Mouse (Mus musculus): ENCODE measurements around the gene Cep89. TPM values are rescaled to one million over a fixed set of nuclear protein-coding genes. Genes with fewer than 3 reads are reported as not detected.

Gene Cep89
- polyA plus RNA-seq, 1 experiment from 2014 or later: 46.6 TPM

- Histone ChIP-seq H3K36me3 (ENCODE audit: control insufficient read depth, insufficient read depth, low read length) (no peaks in the 10 kb centered on the region), H3K4me2 (replicated peaks; ENCODE audit: low read depth, low read length) (no peak overlapping the region), H3K4me3 (ENCODE audit: low read depth, low read length) (no peak overlapping the region), H3K9ac (replicated peaks; ENCODE audit: low read depth, low read length) (no peak overlapping the region), H3K27ac (ENCODE audit: low read length) (no peak overlapping the region), H3K27me3 (ENCODE audit: control insufficient read depth, insufficient read depth, low read length) (no peaks in the 10 kb centered on the region), H3K9me3 (ENCODE audit: control insufficient read depth, low read depth, low read length) (no peaks in the 10 kb centered on the region), H3K4me1 (ENCODE audit: control insufficient read depth, insufficient read depth, low read length) (no peaks in the 10 kb centered on the region)
- ATAC-seq (ENCODE audit: insufficient number of reproducible peaks, insufficient read depth, low FRiP score, low read depth): no peak
- 45% methylated on average over 5 of the region's 5 CpGs for WGBS
Observed at GRCm38 (mm10) chr7:35362253-35362652, 34.6 kb upstream of the Cep89 start.

GRCm38 (mm10) chr7:35362868-35363267, 34.0 kb upstream of the Cep89 start:
- Histone ChIP-seq H3K9me3 (ENCODE audit: control insufficient read depth, low read depth, low read length) (no peaks in the 10 kb centered on the region), H3K9ac (replicated peaks; ENCODE audit: low read depth, low read length) (no peak overlapping the region), H3K4me1 (ENCODE audit: control insufficient read depth, insufficient read depth, low read length) (no peaks in the 10 kb centered on the region), H3K4me3 (ENCODE audit: low read depth, low read length) (no peak overlapping the region), H3K27me3 (ENCODE audit: control insufficient read depth, insufficient read depth, low read length) (no peaks in the 10 kb centered on the region), H3K27ac (ENCODE audit: low read length) (no peak overlapping the region), H3K36me3 (ENCODE audit: control insufficient read depth, insufficient read depth, low read length) (no peaks in the 10 kb centered on the region), H3K4me2 (replicated peaks; ENCODE audit: low read depth, low read length) (no peak overlapping the region)
- peak; percentile 33; the same call in 1 of the 2 replicates for ATAC-seq (ENCODE audit: insufficient number of reproducible peaks, insufficient read depth, low FRiP score, low read depth)
- WGBS: 52% methylated on average over 5 of the region's 5 CpGs

DNA sequence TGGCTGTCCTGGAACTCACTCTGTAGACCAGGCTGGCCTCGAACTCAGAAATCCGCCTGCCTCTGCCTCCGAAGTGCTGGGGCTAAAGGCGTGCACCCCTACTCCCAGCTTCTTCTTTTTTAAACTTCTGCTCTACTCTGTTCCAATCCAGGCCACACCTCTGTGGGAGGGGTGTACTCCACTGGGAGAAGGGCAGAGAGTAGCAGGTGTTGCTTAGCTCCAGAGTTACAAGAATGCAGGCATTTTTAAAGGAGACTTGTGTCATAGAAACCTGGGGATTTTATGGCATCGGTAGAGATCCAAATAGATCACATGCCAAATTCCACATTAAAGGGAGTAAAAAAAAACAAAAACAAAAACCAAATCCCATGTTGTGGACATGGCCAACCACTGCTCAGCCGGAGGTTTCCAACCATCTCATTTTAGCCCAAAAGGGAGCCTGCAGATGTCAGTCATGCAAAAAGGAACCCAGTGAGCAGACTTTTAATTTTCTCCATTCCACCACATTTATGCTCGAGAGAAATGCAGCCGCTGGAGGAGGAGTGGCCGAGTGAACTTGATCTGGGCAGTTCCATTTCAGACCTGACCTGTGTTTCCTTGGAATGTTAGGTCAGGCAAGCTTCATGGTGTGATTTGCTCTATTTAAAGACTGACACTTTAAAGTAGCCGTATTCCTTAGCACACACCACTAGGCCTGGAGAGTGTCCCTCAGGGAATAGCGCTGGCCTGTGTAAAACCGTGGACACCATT, 31.5 kb upstream of the Cep89 start:
- Histone ChIP-seq H3K9ac (replicated peaks; ENCODE audit: low read depth, low read length) (no peak overlapping the region), H3K27me3 (ENCODE audit: control insufficient read depth, insufficient read depth, low read length) (no peaks in the 10 kb centered on the region), H3K9me3 (ENCODE audit: control insufficient read depth, low read depth, low read length) (no peaks in the 10 kb centered on the region), H3K4me3 (ENCODE audit: low read depth, low read length) (no peak overlapping the region), H3K27ac (ENCODE audit: low read length) (no peak overlapping the region), H3K4me1 (ENCODE audit: control insufficient read depth, insufficient read depth, low read length) (no peaks in the 10 kb centered on the region), H3K4me2 (replicated peaks; ENCODE audit: low read depth, low read length) (no peak overlapping the region), H3K36me3 (ENCODE audit: control insufficient read depth, insufficient read depth, low read length) (no peaks in the 10 kb centered on the region)
- no peak for ATAC-seq (ENCODE audit: insufficient number of reproducible peaks, insufficient read depth, low FRiP score, low read depth)
- WGBS: 71% methylated on average over 12 of the region's 12 CpGs

- H3K9ac ChIP-seq (replicated peaks; ENCODE audit: low read depth, low read length): no peak overlapping the region
- H3K9me3 ChIP-seq (ENCODE audit: control insufficient read depth, low read depth, low read length): no peaks in the 10 kb centered on the region
- no peaks in the 10 kb centered on the region; the same call in 1 of the 2 replicates for H3K4me1 ChIP-seq (ENCODE audit: control insufficient read depth, insufficient read depth, low read length)
- no peak overlapping the region for H3K4me2 ChIP-seq (replicated peaks; ENCODE audit: low read depth, low read length)
- no peaks in the 10 kb centered on the region for H3K36me3 ChIP-seq (ENCODE audit: control insufficient read depth, insufficient read depth, low read length)
- H3K4me3 ChIP-seq (ENCODE audit: low read depth, low read length): no peak overlapping the region
- WGBS: 64% methylated on average over 14 of the region's 14 CpGs
- H3K27ac ChIP-seq (ENCODE audit: low read length): peak overlapping the region; percentile 39; the same call in 1 of the 2 replicates
- no peak for ATAC-seq (ENCODE audit: insufficient number of reproducible peaks, insufficient read depth, low FRiP score, low read depth)
- H3K27me3 ChIP-seq (ENCODE audit: control insufficient read depth, insufficient read depth, low read length): no peaks in the 10 kb centered on the region
Observed at GRCm38 (mm10) chr7:35371096-35371495, 25.7 kb upstream of the Cep89 start.

- ATAC-seq (ENCODE audit: insufficient number of reproducible peaks, insufficient read depth, low FRiP score, low read depth): peak; percentile 87
- no peaks in the 10 kb centered on the region for H3K9me3 ChIP-seq (ENCODE audit: control insufficient read depth, low read depth, low read length)
- no peaks in the 10 kb centered on the region for H3K36me3 ChIP-seq (ENCODE audit: control insufficient read depth, insufficient read depth, low read length)
- no peak overlapping the region for H3K4me3 ChIP-seq (ENCODE audit: low read depth, low read length)
- H3K27ac ChIP-seq (ENCODE audit: low read length): peak overlapping the region; percentile 69; the same call in 1 of the 2 replicates
- no peaks in the 10 kb centered on the region for H3K27me3 ChIP-seq (ENCODE audit: control insufficient read depth, insufficient read depth, low read length)
- 66% methylated on average over 14 of the region's 14 CpGs for WGBS
- H3K4me1 ChIP-seq (ENCODE audit: control insufficient read depth, insufficient read depth, low read length): no peaks in the 10 kb centered on the region; the same call in 1 of the 2 replicates
- no peak overlapping the region for H3K4me2 ChIP-seq (replicated peaks; ENCODE audit: low read depth, low read length)
- no peak overlapping the region for H3K9ac ChIP-seq (replicated peaks; ENCODE audit: low read depth, low read length)
Observed at GRCm38 (mm10) chr7:35372483-35373017, 24.3 kb upstream of the Cep89 start.

DNA sequence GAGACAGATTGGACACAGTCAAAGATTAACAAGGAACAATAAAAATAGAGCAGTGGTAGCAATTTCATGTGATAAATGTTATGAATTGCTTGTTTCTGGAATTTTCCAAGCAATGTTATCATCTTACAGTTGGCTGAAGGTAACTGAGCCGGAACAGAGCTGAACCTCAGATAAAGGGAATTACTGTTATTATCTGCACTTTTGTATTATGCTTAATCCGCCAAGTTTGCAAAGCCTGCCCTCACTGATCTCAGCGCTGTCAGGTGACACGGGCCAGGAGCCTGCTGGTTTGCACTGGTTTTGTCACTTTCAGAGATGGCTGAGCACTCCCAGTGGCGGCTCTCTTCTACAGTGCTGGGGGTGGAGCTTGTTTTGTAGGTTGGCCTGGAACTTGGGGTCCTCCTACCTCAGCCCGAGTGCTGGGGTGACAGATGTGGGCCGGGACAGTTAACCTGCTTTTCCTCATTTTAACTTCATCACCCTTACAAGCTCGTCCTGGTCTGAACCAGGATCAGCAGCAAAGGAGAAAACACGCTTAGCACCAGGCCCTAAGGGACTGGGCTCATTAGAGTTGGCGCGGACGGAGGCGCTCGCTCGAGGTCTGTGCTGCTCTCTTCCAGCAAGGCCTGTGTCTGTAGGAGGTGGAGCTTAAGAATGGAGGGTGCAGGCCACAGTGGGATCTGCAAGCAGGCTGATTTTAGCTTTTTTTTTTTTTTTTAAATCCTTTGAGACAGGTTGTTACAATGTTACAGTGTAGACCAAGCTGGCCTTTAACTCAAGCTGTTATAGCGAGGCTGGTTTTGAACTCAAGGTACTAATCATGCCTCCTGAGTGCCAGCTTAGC, 23.5 kb upstream of the Cep89 start:
- Histone ChIP-seq H3K4me2 (replicated peaks; ENCODE audit: low read depth, low read length) (no peak overlapping the region), H3K27me3 (ENCODE audit: control insufficient read depth, insufficient read depth, low read length) (no peaks in the 10 kb centered on the region), H3K27ac (ENCODE audit: low read length) (peak overlapping the region; percentile 69; the same call in 1 of the 2 replicates), H3K36me3 (ENCODE audit: control insufficient read depth, insufficient read depth, low read length) (no peaks in the 10 kb centered on the region), H3K9ac (replicated peaks; ENCODE audit: low read depth, low read length) (no peak overlapping the region), H3K4me3 (ENCODE audit: low read depth, low read length) (no peak overlapping the region), H3K9me3 (ENCODE audit: control insufficient read depth, low read depth, low read length) (no peaks in the 10 kb centered on the region), H3K4me1 (ENCODE audit: control insufficient read depth, insufficient read depth, low read length) (no peaks in the 10 kb centered on the region; the same call in 1 of the 2 replicates)
- 59% methylated on average over 16 of the region's 16 CpGs for WGBS
- ATAC-seq (ENCODE audit: insufficient number of reproducible peaks, insufficient read depth, low FRiP score, low read depth): peak; percentile 74

GRCm38 (mm10) chr7:35374265-35374664, 22.6 kb upstream of the Cep89 start:
- Histone ChIP-seq H3K36me3 (ENCODE audit: control insufficient read depth, insufficient read depth, low read length) (no peaks in the 10 kb centered on the region), H3K9ac (replicated peaks; ENCODE audit: low read depth, low read length) (no peak overlapping the region), H3K4me3 (ENCODE audit: low read depth, low read length) (no peak overlapping the region), H3K27me3 (ENCODE audit: control insufficient read depth, insufficient read depth, low read length) (no peaks in the 10 kb centered on the region), H3K9me3 (ENCODE audit: control insufficient read depth, low read depth, low read length) (no peaks in the 10 kb centered on the region), H3K27ac (ENCODE audit: low read length) (no peak overlapping the region), H3K4me1 (ENCODE audit: control insufficient read depth, insufficient read depth, low read length) (no peaks in the 10 kb centered on the region; the same call in 1 of the 2 replicates), H3K4me2 (replicated peaks; ENCODE audit: low read depth, low read length) (no peak overlapping the region)
- no peak for ATAC-seq (ENCODE audit: insufficient number of reproducible peaks, insufficient read depth, low FRiP score, low read depth)
- WGBS: 81% methylated on average over 7 of the region's 7 CpGs

DNA sequence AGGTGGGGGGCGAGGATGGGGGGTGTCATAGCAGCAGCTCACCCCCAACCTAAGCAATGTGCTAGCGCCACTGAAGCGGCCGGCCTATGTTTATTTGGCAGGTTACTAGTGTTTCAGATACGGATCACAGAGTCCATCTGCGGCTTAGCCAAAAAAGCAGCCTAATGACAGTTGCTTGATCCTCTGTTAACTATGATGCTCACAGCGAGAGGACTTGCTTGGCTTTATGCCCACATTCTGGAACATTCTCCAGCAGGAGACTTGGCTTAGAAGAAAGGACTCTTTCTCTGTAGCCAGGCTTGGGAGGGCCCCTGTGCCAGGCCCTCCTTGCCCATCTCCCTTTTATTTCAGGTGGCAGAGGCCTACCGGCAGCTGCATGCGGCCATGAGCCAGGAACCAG, 20.2 kb upstream of the Cep89 start:
- 76% methylated on average over 9 of the region's 9 CpGs for WGBS
- H3K36me3 ChIP-seq (ENCODE audit: control insufficient read depth, insufficient read depth, low read length): no peaks in the 10 kb centered on the region
- H3K27me3 ChIP-seq (ENCODE audit: control insufficient read depth, insufficient read depth, low read length): no peaks in the 10 kb centered on the region
- no peaks in the 10 kb centered on the region for H3K9me3 ChIP-seq (ENCODE audit: control insufficient read depth, low read depth, low read length)
- no peaks in the 10 kb centered on the region; the same call in 1 of the 2 replicates for H3K4me1 ChIP-seq (ENCODE audit: control insufficient read depth, insufficient read depth, low read length)
- H3K27ac ChIP-seq (ENCODE audit: low read length): no peak overlapping the region
- no peak overlapping the region for H3K4me2 ChIP-seq (replicated peaks; ENCODE audit: low read depth, low read length)
- no peak overlapping the region for H3K4me3 ChIP-seq (ENCODE audit: low read depth, low read length)
- no peak overlapping the region for H3K9ac ChIP-seq (replicated peaks; ENCODE audit: low read depth, low read length)
- no peak for ATAC-seq (ENCODE audit: insufficient number of reproducible peaks, insufficient read depth, low FRiP score, low read depth)
